Mouse (Mus musculus) limb, embryonic 15.5 days (tissue): Measurements from ENCODE around the gene Agpat4. TPM values are rescaled to one million over a fixed set of nuclear protein-coding genes. Genes with fewer than 3 reads are reported as not detected.

Source experiments
- ATAC-seq: fragments of 200-750 bp; cut with Nextera tagmentation; 2 replicates; pipeline ENCODE4 v1.8.0; 2017; ENCODE audit warnings: low read depth, moderate TSS enrichment; ENCODE audit not compliant: insufficient number of reproducible peaks, low FRiP score, low TSS enrichment
- H3K27ac ChIP-seq: fragments of 300-500 bp; sonication (generic); 2 replicates; pipeline ENCODE4 v1.5.1; 2015; ENCODE audit warnings: moderate library complexity, mild to moderate bottlenecking, inconsistent platforms
- H3K27me3 ChIP-seq: fragments of 300-500 bp; sonication (generic); 2 replicates; pipeline ENCODE4 v1.6.1; 2015; ENCODE audit warnings: inconsistent platforms
- H3K36me3 ChIP-seq: fragments of 300-500 bp; sonication (generic); 2 replicates; pipeline ENCODE4 v1.6.1; 2015; ENCODE audit warnings: inconsistent platforms
- H3K4me1 ChIP-seq: fragments of 300-500 bp; sonication (generic); 2 replicates; pipeline ENCODE4 v1.6.1; 2015; ENCODE audit warnings: inconsistent platforms
- H3K4me2 ChIP-seq: fragments of 300-500 bp; sonication (generic); 2 replicates; pipeline ENCODE4 v1.6.1; 2015; ENCODE audit warnings: mild to moderate bottlenecking, inconsistent platforms
- H3K4me3 ChIP-seq: fragments of 300-500 bp; sonication (generic); 2 replicates; pipeline ENCODE4 v1.5.1; 2015; ENCODE audit warnings: mild to moderate bottlenecking, inconsistent platforms
- H3K9ac ChIP-seq: fragments of 300-500 bp; sonication (generic); 2 replicates; pipeline ENCODE4 v1.6.1; 2015; ENCODE audit warnings: inconsistent platforms
- H3K9me3 ChIP-seq: fragments of 300-500 bp; sonication (generic); 2 replicates; pipeline ENCODE4 v1.6.1; 2016; ENCODE audit warnings: inconsistent platforms
- WGBS: fragments of 180-500 bp; shearing (Covaris S2); methylation state at CpG from one replicate; pipeline ENCODE4 v1.1.7; 2015; 5-methylcytosine and 5-hydroxymethylcytosine counted together
- polyA plus RNA-seq: library from polyadenylated mRNA; unstranded; fragments of >200 nt; fragmentation: Nextera tagmentation; extraction: Ambion mirVana; gene quantifications from 2 replicates; pipeline ENCODE4 v1.2.1, GENCODE M21; 2015

The Agpat4 gene
- polyA plus RNA-seq, 1 experiment from 2014 or later: 57.7 TPM

DNA sequence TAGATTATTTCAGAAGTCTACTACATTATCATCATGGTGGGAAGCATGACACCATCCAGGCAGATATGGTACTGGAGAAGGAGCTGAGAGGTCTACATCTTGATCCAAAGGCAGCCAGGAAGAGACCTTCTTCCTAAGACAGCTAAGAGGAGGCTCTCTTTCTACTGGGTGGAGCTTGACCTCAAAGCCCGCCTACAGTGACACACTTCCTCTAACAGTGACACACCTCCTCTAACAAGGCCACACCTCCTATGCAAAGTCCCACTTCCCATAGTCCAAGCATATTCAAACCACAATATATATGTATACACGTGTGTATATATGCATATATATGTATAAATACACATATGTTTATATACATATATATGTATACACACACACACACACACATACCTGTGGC lies 32.5 kb downstream of the Agpat4 start:
- Histone ChIP-seq H3K27me3 (no peaks in the 10 kb centered on the region), H3K9ac (no peak overlapping the region), H3K4me3 (no peak overlapping the region), H3K4me1 (no peaks in the 10 kb centered on the region), H3K27ac (no peak overlapping the region), H3K36me3 (peaks cover 31% of the 10 kb centered on the region), H3K9me3 (no peaks in the 10 kb centered on the region), H3K4me2 (no peak overlapping the region)
- no peak for ATAC-seq
- 90% methylated on average over 2 of the region's 2 CpGs for WGBS

DNA sequence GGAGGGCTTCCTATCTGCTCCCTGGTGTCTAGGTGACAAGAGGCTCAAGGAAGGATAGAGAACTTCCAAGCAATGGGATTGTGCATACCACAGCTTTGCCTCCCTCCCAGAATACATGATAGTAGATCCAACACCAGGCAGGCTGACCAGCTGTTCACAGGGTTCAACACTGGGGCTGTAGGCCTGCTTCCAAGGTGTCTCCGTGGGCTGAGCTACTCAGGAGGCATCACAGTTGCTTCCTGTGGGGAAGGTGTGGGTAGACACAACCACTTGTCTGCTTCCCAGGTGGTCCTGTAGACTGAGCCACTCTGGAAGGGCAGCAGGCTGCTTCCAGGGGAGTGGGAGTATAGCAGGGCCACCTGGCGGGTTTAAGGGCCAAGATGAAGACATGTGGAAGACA lies 35.8 kb downstream of the Agpat4 start:
- Histone ChIP-seq H3K27ac (no peak overlapping the region), H3K4me3 (no peak overlapping the region), H3K4me2 (no peak overlapping the region), H3K36me3 (peaks cover 31% of the 10 kb centered on the region), H3K27me3 (no peaks in the 10 kb centered on the region), H3K9me3 (no peaks in the 10 kb centered on the region), H3K4me1 (no peaks in the 10 kb centered on the region; the same call in 1 of the 2 replicates), H3K9ac (no peak overlapping the region)
- 61% methylated on average over 2 of the region's 2 CpGs for WGBS
- ATAC-seq: 0 out of 2 replicates have a peak, but pooled peaks have one; percentile 35

DNA sequence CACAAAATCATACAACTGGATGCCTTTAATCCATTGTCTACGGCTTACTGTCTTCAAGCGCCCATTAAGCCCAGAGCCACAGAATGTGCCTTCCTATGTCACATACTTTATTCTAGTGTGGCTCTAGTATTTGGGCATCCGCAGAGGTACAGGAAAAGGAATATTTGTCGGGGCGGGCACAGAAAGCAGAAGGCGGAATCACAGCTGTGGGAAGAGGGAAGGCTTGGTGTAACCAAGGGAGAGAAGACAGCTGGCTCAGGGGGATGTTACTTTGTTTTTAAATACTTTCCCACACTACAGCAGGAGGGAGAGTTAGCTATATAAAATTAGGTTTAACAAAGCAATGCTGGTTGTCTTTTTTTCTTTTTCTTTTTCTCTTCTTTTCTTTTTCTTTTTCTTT lies 36.7 kb downstream of the Agpat4 start:
- H3K9me3 ChIP-seq: no peaks in the 10 kb centered on the region
- WGBS: 78% methylated on average over 6 of the region's 6 CpGs
- no peak overlapping the region for H3K9ac ChIP-seq
- H3K4me3 ChIP-seq: no peak overlapping the region
- no peaks in the 10 kb centered on the region; the same call in 1 of the 2 replicates for H3K4me1 ChIP-seq
- H3K27ac ChIP-seq: no peak overlapping the region
- no peak overlapping the region for H3K4me2 ChIP-seq
- no peak for ATAC-seq
- peaks cover 31% of the 10 kb centered on the region for H3K36me3 ChIP-seq
- H3K27me3 ChIP-seq: no peaks in the 10 kb centered on the region

DNA sequence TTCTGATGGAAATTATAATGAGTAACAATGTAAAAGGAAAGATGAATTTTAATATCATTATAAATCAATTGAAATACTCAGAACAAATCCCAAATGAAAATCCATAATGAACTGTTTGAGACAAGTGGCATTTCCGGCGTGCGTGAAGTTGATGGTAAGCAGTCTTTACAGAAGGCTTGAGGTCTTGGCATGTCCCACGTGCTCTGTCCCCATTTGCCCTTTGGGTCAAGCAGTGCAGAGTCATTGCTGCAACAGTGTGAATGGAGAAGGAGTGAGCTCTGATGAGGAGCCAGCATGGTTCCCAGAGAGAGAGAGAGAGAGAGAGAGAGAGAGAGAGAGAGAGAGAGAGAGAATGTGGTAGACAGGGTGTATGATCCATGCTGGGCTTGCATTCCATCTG lies 37.4 kb downstream of the Agpat4 start:
- Histone ChIP-seq H3K9me3 (no peaks in the 10 kb centered on the region), H3K27ac (no peak overlapping the region), H3K9ac (no peak overlapping the region), H3K4me1 (no peaks in the 10 kb centered on the region; the same call in 1 of the 2 replicates), H3K4me3 (no peak overlapping the region), H3K36me3 (peaks cover 31% of the 10 kb centered on the region), H3K27me3 (no peaks in the 10 kb centered on the region), H3K4me2 (no peak overlapping the region)
- WGBS: 86% methylated on average over 4 of the region's 4 CpGs
- no peak for ATAC-seq

DNA sequence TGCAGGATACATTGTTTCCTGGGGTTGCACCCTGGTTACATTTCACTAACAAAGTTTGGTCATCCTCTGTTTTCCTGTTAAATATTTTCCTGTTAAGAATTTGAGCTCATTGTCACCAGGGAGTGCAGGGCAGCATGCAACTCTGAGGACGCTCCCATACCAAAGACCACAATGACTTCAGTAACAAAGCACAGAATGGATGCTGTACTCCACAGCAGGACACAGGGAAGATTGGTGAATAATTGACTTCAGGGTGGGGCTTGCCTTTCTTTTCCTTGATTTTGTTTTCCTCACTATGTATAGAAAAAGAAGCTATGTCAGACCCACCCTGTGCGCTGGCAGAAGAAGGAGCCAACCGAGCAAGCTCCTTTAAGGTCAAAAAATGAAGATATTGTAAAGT lies 38.2 kb downstream of the Agpat4 start:
- Histone ChIP-seq H3K36me3 (peaks cover 29% of the 10 kb centered on the region), H3K27ac (no peak overlapping the region), H3K4me3 (no peak overlapping the region), H3K9ac (no peak overlapping the region), H3K4me1 (no peaks in the 10 kb centered on the region; the same call in 1 of the 2 replicates), H3K27me3 (no peaks in the 10 kb centered on the region), H3K9me3 (no peaks in the 10 kb centered on the region), H3K4me2 (no peak overlapping the region)
- no peak for ATAC-seq
- WGBS: 86% methylated on average over 3 of the region's 3 CpGs

DNA sequence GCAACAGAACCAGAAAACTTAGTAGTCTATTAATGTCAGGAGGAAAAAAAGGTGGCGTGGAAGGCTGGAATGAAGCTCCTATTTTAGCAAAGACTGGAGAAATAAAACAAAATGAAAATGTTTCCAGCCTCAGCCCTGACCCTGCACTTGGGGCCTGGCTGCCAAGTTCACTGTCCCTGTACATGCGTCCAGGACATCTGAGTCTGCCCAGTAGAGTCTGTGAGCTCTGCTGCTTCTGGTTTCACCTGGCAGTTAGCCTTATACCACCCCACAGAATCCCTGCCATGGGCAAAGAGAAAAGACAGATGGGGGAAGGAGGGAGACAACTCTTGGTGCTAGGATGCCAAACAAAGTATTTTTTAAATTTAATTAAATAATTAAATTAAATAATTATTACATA lies 38.7 kb downstream of the Agpat4 start:
- H3K27me3 ChIP-seq: no peaks in the 10 kb centered on the region
- no peaks in the 10 kb centered on the region; the same call in 1 of the 2 replicates for H3K4me1 ChIP-seq
- no peak overlapping the region for H3K9ac ChIP-seq
- H3K9me3 ChIP-seq: no peaks in the 10 kb centered on the region
- no peak overlapping the region for H3K4me3 ChIP-seq
- H3K4me2 ChIP-seq: no peak overlapping the region
- H3K36me3 ChIP-seq: peaks cover 23% of the 10 kb centered on the region
- no peak overlapping the region for H3K27ac ChIP-seq
- ATAC-seq: no peak
- WGBS: 81% methylated on average over 2 of the region's 2 CpGs

DNA sequence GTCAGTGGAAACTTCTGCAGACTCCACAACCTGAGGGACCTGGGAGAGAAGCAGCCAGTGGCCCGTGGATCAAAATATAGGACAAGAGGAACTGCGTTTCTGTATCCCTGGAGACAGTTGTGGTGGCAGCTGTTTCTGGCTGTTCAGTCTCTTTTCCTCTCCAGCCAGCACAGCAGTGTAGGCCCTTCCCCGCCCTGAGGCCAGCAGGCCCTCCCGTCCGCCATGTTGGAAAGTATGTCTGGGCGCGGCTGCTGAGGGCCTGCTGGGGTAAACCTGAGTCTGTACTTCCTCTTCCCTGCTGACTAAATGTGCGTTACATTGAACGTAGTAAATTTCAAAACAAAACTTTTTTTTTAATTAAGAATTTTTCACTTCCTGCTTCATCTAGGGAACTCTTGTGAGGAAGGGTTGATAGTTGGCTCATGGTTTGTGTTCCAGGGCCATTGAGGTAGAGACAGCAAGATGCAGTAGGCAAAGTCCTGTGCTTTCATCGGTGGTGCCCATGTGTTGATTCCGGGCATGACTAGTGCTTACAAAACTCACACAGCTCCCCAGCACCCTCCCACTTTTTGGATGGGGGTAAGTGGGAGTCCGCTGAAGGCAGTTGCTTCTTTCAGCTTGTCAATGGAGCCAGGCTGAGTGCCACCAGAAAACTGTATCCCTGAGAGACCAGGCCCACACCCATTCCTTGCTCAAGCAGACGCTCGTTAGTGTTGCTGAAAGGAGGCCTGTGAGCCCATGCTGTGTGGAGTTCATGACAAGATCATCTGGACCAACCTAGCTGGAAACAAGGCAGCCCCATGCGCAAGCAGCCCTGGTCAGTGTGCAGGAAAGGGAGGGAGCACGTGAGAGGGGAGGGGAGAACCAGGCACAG lies 40.9 kb downstream of the Agpat4 start:
- WGBS: 79% methylated on average over 16 of the region's 16 CpGs

DNA sequence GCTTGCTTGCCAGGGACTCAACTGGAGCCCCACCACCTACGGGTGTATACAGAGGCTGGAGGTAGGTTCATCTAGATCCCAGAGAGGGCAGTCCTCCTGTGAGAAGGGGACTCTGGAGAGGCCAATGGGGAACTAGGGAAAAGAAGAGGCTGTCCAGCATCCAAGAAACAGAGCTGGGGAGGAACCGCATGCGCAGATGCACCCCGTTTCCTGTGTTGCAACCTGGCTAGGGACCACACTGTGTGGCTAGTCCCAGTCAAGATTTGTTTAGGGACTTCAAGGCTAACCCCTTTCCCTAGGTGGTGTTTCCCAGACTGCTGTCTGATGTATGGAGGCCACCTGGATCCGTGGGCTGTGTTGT lies 41.5 kb downstream of the Agpat4 start:
- WGBS: 86% methylated on average over 5 of the region's 5 CpGs
- no peak for ATAC-seq
- no peaks in the 10 kb centered on the region for H3K9me3 ChIP-seq
- no peak overlapping the region for H3K4me3 ChIP-seq
- H3K36me3 ChIP-seq: no peaks in the 10 kb centered on the region
- H3K27ac ChIP-seq: no peak overlapping the region
- H3K4me2 ChIP-seq: no peak overlapping the region
- no peak overlapping the region for H3K9ac ChIP-seq
- peaks cover 14% of the 10 kb centered on the region for H3K4me1 ChIP-seq
- H3K27me3 ChIP-seq: no peaks in the 10 kb centered on the region

More for the DNA sequence above, 40.9 kb downstream of the Agpat4 start:
- no peaks in the 10 kb centered on the region for H3K27me3 ChIP-seq
- no peak overlapping the region for H3K4me3 ChIP-seq
- H3K36me3 ChIP-seq: peaks cover 4% of the 10 kb centered on the region; the same call in 1 of the 2 replicates
- no peaks in the 10 kb centered on the region for H3K9me3 ChIP-seq
- H3K4me2 ChIP-seq: no peak overlapping the region
- no peak overlapping the region for H3K27ac ChIP-seq
- peaks cover 14% of the 10 kb centered on the region for H3K4me1 ChIP-seq
- ATAC-seq: no peak
- H3K9ac ChIP-seq: no peak overlapping the region

DNA sequence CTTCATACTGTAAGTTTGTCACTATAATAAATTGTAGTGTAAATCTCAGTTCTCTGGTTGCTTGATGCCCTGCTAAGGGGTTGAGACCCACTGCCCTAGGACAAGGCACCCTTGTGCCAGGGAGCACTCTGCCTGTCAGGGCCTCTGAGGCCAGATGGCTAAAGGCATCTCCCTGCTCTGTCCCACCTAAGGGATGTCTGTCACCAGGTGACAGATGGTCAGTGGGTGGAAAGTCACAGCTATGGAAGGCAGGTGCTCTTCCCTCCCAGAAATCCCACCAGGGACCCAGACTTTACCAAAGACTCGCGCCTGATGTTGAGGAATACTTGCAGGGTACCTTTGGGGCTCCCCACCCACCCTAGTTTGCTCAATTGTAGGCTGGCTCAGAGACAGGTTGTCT lies 42.0 kb downstream of the Agpat4 start:
- H3K36me3 ChIP-seq: no peaks in the 10 kb centered on the region
- ATAC-seq: no peak
- H3K9me3 ChIP-seq: no peaks in the 10 kb centered on the region
- no peak overlapping the region for H3K27ac ChIP-seq
- no peak overlapping the region for H3K4me2 ChIP-seq
- no peak overlapping the region for H3K4me3 ChIP-seq
- no peak overlapping the region for H3K9ac ChIP-seq
- no peaks in the 10 kb centered on the region for H3K27me3 ChIP-seq
- WGBS: 81% methylated on average over 2 of the region's 2 CpGs
- H3K4me1 ChIP-seq: peaks cover 14% of the 10 kb centered on the region

DNA sequence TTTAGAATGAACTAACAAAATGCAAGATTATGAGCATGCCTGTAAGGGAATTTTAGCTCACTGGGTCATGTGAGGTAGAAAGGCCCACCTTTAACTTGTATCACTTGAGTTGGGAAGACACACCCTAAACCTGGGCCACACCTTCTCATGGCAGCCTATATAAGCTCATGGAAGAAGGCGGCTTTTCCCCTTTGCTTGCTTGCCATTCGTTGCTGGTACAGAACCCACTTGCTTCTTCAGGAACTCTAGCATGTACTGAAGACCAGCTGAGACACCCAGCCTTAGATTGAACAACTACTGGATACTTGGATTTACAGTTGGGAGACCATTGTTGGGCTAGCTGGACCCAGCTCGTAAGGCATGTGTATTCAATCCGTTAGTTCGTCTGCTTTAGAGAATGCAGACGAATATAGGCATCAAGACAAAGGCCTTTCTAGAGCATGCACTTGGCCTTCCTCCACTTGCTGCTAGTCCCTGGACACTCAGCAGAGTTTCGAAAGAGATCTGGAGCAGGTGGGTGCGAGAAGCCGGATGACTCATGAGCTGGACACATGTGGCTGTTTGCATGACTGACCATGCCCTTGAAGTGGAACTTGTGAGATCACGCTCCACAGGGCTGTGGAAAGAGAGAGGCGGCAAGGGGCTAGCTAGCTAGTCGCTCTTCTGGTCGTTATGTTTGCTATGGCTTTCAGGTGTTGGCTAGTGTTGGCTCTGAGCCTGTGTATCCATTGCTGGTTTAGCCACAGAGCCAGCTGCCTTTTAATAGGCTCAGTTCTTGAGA lies 42.7 kb downstream of the Agpat4 start:
- H3K4me2 ChIP-seq: no peak overlapping the region
- no peaks in the 10 kb centered on the region for H3K36me3 ChIP-seq
- ATAC-seq: no peak
- no peak overlapping the region for H3K4me3 ChIP-seq
- H3K27ac ChIP-seq: no peak overlapping the region
- WGBS: 80% methylated on average over 13 of the region's 13 CpGs
- H3K27me3 ChIP-seq: no peaks in the 10 kb centered on the region
- no peak overlapping the region for H3K9ac ChIP-seq
- H3K4me1 ChIP-seq: peaks cover 14% of the 10 kb centered on the region
- no peaks in the 10 kb centered on the region for H3K9me3 ChIP-seq

DNA sequence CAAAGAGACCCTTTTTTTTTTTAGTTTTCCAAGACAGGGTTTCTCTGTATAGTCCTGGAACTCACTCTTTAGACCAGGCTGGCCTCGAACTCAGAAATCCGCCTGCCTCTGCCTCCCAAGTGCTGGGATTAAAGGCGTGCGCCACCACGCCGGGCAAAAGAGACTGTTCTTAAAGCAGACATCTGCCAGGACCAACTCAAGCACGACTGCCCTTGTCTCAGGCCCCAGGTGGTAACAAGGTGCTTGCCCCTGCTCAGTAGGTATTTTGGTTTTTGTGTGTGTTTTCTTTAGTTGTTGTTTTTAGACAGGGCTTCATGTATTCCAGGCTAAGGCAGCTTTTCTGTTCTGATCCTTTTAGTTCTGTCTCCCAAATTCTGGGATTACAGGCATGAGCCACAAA lies 43.4 kb downstream of the Agpat4 start:
- ATAC-seq: no peak
- Histone ChIP-seq H3K9ac (no peak overlapping the region), H3K27ac (no peak overlapping the region), H3K4me1 (peaks cover 14% of the 10 kb centered on the region), H3K36me3 (no peaks in the 10 kb centered on the region), H3K4me3 (no peak overlapping the region), H3K27me3 (no peaks in the 10 kb centered on the region), H3K9me3 (no peaks in the 10 kb centered on the region), H3K4me2 (no peak overlapping the region)
- 90% methylated on average over 7 of the region's 7 CpGs for WGBS

DNA sequence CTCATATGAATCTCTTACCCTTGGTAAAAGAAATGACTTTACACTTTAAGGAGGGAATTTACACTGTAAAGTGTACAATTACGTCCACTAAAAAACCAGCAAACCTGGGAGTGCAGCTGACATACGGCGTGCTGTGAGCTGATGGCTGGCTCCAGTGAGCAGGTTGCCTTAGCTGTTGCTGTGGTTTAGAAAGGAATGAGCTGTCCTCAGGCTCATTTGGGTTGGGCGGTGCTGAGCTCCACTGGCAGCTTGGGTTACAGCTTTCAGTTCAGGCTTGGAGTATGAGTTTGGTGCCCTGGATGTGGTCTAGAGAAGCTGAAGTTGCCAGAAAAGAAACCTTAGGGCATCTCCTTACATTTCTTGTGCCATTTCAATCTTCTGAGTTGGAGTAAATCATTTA lies 44.3 kb downstream of the Agpat4 start:
- WGBS: 36% methylated on average over 4 of the region's 4 CpGs
- Histone ChIP-seq H3K9me3 (no peaks in the 10 kb centered on the region), H3K4me3 (no peak overlapping the region), H3K4me2 (no peak overlapping the region), H3K9ac (no peak overlapping the region), H3K27me3 (no peaks in the 10 kb centered on the region), H3K4me1 (peaks cover 17% of the 10 kb centered on the region), H3K36me3 (no peaks in the 10 kb centered on the region), H3K27ac (no peak overlapping the region)
- ATAC-seq: no peak
